Mouse (Mus musculus) intestine, embryonic 16.5 days (tissue): Measurements from ENCODE around the gene Lnpep. TPM values are rescaled to one million over a fixed set of nuclear protein-coding genes. Genes with fewer than 3 reads are reported as not detected.

ENCODE experiments used
- ATAC-seq: fragments of 200-750 bp; cut with Nextera tagmentation; 2 replicates; pipeline ENCODE4 v1.8.0; 2017; ENCODE audit warnings: moderate TSS enrichment, moderate library complexity
- H3K27ac ChIP-seq: fragments of 300-500 bp; sonication (generic); 2 replicates; pipeline ENCODE4 v1.5.1; 2014; ENCODE audit warnings: mild to moderate bottlenecking, low read length
- H3K27me3 ChIP-seq: fragments of 300-500 bp; sonication (generic); replicated peaks from 2 replicates; pipeline ENCODE4 v1.6.1; 2014; ENCODE audit warnings: low read length, control low read depth, mixed read lengths; ENCODE audit not compliant: control insufficient read depth, insufficient read depth
- H3K36me3 ChIP-seq: fragments of 300-500 bp; sonication (generic); 2 replicates; pipeline ENCODE4 v1.6.1; 2014; ENCODE audit warnings: low read length, control low read depth; ENCODE audit not compliant: control insufficient read depth, insufficient read depth
- H3K4me1 ChIP-seq: fragments of 300-500 bp; sonication (generic); 2 replicates; pipeline ENCODE4 v1.6.1; 2014; ENCODE audit warnings: low read length, control low read depth, mixed read lengths; ENCODE audit not compliant: control insufficient read depth, insufficient read depth
- H3K4me2 ChIP-seq: fragments of 300-500 bp; sonication (generic); 2 replicates; pipeline ENCODE4 v1.6.1; 2014; ENCODE audit warnings: low read depth, low read length, control low read depth
- H3K4me3 ChIP-seq: fragments of 300-500 bp; sonication (generic); 2 replicates; pipeline ENCODE4 v1.5.1; 2014; ENCODE audit warnings: mild to moderate bottlenecking, low read length
- H3K9ac ChIP-seq: fragments of 300-500 bp; sonication (generic); 2 replicates; pipeline ENCODE4 v1.6.1; 2014; ENCODE audit warnings: low read depth, low read length
- H3K9me3 ChIP-seq: fragments of 300-500 bp; sonication (generic); 2 replicates; pipeline ENCODE4 v1.6.1; 2016; ENCODE audit warnings: low read length, control low read depth; ENCODE audit not compliant: control insufficient read depth
- WGBS: fragments of 180-500 bp; shearing (Covaris S2); extraction: QIAGEN DNeasy Blood & Tissue Kit; methylation state at CpG from one replicate; pipeline ENCODE4 v1.1.7; 2014; 5-methylcytosine and 5-hydroxymethylcytosine counted together
- polyA plus RNA-seq: library from polyadenylated mRNA; unstranded; fragments of >200 nt; fragmentation: Nextera tagmentation; extraction: Ambion mirVana; gene quantifications from 2 replicates; pipeline ENCODE4 v1.2.1, GENCODE M21; 2015

Gene Lnpep
- polyA plus RNA-seq = 5.9 and 6.2 TPM in 2 replicates

DNA sequence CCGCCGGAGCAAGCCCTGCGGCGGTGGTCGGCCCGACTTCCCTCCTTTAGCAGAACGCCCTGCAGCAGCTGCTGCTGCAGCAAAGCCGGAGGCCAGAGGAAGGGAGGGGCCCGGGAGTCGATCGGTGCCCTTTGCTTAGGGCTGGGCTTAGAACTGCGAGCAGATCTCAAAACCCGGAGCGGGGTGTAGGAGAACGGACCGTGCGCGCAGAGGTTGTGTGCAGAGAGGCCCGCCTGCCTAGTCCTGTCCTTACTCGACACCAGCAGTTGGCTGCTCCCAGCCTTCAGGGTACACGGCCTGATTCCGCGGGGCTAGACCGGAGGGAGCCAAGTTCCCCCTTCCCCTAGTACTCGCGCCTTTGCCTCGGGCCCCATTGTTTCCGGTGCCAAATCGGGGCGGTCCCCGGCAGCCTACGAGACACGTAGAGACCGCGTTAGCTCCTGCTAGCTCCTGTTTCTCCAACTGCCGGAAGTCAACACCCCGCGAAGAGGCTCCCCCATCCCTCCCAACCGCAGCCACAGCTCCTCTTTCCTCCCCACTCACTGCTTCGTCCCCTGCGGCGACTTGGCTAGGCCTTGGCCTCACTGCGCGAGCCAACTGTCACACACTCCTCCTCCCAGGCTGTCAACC lies at the start of gene Lnpep:
Gene Lnpep (minus strand): TSS at position 94 of the 630 bp plus-strand sequence.
- Histone ChIP-seq H3K4me2 (peak within 1 kb of the TSS; percentile 82), H3K4me3 (peak within 1 kb of the TSS; percentile 67), H3K36me3 (no peaks in the 10 kb centered on the region), H3K27ac (peak within 1 kb of the TSS; percentile 99), H3K9me3 (no peaks in the 10 kb centered on the region), H3K27me3 (no peaks in the 10 kb centered on the region), H3K9ac (peak within 1 kb of the TSS; percentile 80), H3K4me1 (peaks cover 7% of the 10 kb centered on the region; the same call in 1 of the 2 replicates)
- ATAC-seq = peak; percentile 95
- WGBS = under 1% methylated on average over 43 of the region's 44 CpGs

DNA sequence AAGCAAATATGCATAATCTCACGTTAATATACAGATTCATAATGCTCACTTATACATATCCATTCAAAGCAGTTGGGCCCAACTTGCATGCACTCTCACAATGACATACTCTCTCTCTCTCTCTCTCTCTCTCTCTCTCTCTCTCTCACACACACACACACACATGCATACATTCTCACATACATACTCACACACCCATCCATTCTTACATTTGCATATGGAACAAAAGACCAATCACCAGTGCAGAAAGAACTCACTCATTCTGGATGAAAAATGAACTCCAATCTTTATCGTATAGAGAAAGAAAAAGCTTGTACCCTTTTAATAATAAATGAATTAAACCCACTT lies 31.0 kb upstream of the Lnpep start:
- Histone ChIP-seq H3K36me3 (no peaks in the 10 kb centered on the region), H3K4me3 (no peak overlapping the region), H3K27ac (no peak overlapping the region), H3K27me3 (no peaks in the 10 kb centered on the region), H3K4me1 (no peaks in the 10 kb centered on the region), H3K9me3 (no peaks in the 10 kb centered on the region), H3K4me2 (no peak overlapping the region), H3K9ac (no peak overlapping the region)
- WGBS = 34% methylated on average over 2 of the region's 2 CpGs
- ATAC-seq = no peak

DNA sequence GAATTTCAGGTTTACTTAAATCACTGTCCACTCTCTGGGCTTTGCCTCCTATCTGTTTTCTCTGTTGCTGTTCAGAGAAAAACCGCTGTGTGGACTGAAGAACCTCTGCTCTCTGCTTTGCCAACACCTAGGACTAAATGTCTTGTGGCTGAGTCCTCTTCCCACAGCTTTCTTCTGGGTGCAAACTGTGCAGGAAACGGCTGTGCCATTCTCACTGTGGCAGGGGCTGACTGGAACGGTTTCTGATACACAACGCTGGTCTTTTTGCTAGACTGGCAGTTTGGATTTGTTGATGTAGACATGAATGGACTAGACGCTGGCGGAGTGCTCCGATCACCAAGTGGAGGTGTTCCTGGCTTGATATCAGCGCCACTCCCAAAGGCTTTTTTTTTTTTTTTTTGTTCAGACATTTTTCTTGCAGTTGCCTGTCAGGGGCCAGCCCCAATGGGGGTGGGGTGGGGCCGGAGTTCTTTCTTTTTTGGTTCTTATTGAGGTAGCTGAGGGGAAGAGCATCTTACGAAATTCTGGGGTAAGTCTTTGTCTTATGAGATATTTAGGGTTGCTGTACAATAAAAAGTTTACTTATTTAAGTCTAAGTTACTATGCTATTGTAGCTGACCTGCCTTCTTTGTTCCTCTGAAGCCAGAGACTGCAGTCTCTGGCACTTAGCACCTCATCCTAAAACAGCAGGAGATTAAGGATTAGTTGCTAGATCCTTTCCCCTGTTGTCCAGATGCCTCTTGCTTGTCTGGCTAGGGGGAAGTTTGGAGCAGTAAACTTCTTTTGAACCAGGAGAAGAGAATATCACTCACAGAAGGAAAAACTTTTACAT lies 30.4 kb upstream of the Lnpep start:
- no peaks in the 10 kb centered on the region for H3K27me3 ChIP-seq
- no peaks in the 10 kb centered on the region for H3K4me1 ChIP-seq
- no peak overlapping the region for H3K27ac ChIP-seq
- H3K9ac ChIP-seq = no peak overlapping the region
- no peak overlapping the region for H3K4me3 ChIP-seq
- no peaks in the 10 kb centered on the region for H3K9me3 ChIP-seq
- ATAC-seq = no peak
- no peaks in the 10 kb centered on the region for H3K36me3 ChIP-seq
- no peak overlapping the region for H3K4me2 ChIP-seq
- WGBS = 20% methylated on average over 10 of the region's 10 CpGs

GRCm38 (mm10) chr17:17652570-17652969 lies 27.7 kb upstream of the Lnpep start:
- H3K36me3 ChIP-seq = no peaks in the 10 kb centered on the region
- H3K9ac ChIP-seq = no peak overlapping the region
- H3K4me3 ChIP-seq = no peak overlapping the region
- 81% methylated on average over 4 of the region's 4 CpGs for WGBS
- no peaks in the 10 kb centered on the region for H3K4me1 ChIP-seq
- ATAC-seq = no peak
- no peak overlapping the region for H3K4me2 ChIP-seq
- no peak overlapping the region for H3K27ac ChIP-seq
- H3K27me3 ChIP-seq = no peaks in the 10 kb centered on the region
- H3K9me3 ChIP-seq = no peaks in the 10 kb centered on the region

- no peaks in the 10 kb centered on the region for H3K36me3 ChIP-seq
- ATAC-seq = peak; percentile 50; the same call in 1 of the 2 replicates
- H3K27me3 ChIP-seq = no peaks in the 10 kb centered on the region
- no peak overlapping the region for H3K27ac ChIP-seq
- 4% methylated on average over 3 of the region's 3 CpGs for WGBS
- H3K9ac ChIP-seq = no peak overlapping the region
- H3K4me1 ChIP-seq = no peaks in the 10 kb centered on the region
- H3K4me3 ChIP-seq = no peak overlapping the region
- H3K4me2 ChIP-seq = no peak overlapping the region
- no peaks in the 10 kb centered on the region for H3K9me3 ChIP-seq
Observed at GRCm38 (mm10) chr17:17645738-17646137, 20.9 kb upstream of the Lnpep start.

- no peak for ATAC-seq
- H3K27me3 ChIP-seq = no peaks in the 10 kb centered on the region
- 81% methylated on average over 3 of the region's 3 CpGs for WGBS
Observed at GRCm38 (mm10) chr17:17637387-17637786, 12.5 kb upstream of the Lnpep start.

DNA sequence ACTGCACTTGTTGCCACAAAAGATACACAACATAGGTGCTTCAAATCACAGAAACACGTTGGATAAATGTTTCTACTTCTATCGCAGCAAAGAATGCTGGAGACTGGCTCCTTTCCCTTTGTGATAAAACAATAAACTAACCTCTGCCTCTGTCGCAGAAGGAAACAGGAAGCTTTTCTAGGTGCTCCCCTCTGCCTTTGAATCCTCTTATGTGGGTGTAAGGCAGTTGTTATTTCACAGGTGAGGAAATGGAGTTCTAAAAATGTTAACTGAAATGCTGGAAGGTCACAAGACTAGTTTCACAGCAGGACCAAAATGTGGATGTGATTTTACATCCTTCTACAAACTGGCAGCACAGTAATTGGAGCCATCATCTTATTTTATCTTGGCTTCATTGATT lies 11.3 kb upstream of the Lnpep start:
- Histone ChIP-seq H3K9me3 (no peaks in the 10 kb centered on the region), H3K9ac (no peak overlapping the region), H3K4me2 (no peak overlapping the region), H3K4me1 (no peaks in the 10 kb centered on the region), H3K27me3 (no peaks in the 10 kb centered on the region), H3K36me3 (no peaks in the 10 kb centered on the region), H3K27ac (no peak overlapping the region), H3K4me3 (no peak overlapping the region)
- 23% methylated on average over 3 of the region's 3 CpGs for WGBS
- ATAC-seq = no peak

More at GRCm38 (mm10) chr17:17637387-17637786, 12.5 kb upstream of the Lnpep start:
- Histone ChIP-seq H3K9me3 (no peaks in the 10 kb centered on the region), H3K27ac (no peak overlapping the region), H3K4me3 (no peak overlapping the region), H3K4me1 (no peaks in the 10 kb centered on the region), H3K9ac (no peak overlapping the region), H3K4me2 (no peak overlapping the region), H3K36me3 (no peaks in the 10 kb centered on the region)

- ATAC-seq = no peak
- Histone ChIP-seq H3K36me3 (no peaks in the 10 kb centered on the region), H3K9ac (no peak overlapping the region), H3K27ac (no peak overlapping the region), H3K9me3 (no peaks in the 10 kb centered on the region), H3K4me2 (no peak overlapping the region), H3K4me3 (no peak overlapping the region), H3K4me1 (no peaks in the 10 kb centered on the region), H3K27me3 (no peaks in the 10 kb centered on the region)
- 78% methylated on average over 2 of the region's 2 CpGs for whole genome bisulfite sequencing
Observed at GRCm38 (mm10) chr17:17634033-17634432, 9.2 kb upstream of the Lnpep start.

DNA sequence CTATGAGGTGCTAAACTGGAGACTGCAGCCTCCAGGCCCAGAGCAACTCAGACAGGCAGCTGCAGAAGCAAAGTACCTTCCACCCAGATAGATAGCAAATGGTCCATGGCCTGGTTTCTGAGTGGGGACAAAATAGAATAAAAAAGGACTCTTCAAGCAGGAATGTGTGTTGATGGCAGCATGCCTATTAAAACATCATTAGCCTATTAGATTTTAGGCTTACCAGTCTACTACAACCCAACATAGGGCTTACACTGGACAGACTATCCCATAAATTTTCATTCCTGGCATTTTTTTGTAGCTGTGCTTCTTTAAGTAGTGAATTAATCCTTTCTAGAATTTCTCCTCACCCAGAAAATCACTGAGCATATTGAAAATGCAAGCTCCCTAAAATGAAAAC lies 7.1 kb upstream of the Lnpep start:
- Histone ChIP-seq H3K27me3 (no peaks in the 10 kb centered on the region), H3K4me1 (no peaks in the 10 kb centered on the region), H3K9me3 (no peaks in the 10 kb centered on the region), H3K4me3 (no peak overlapping the region), H3K4me2 (no peak overlapping the region), H3K9ac (no peak overlapping the region), H3K36me3 (no peaks in the 10 kb centered on the region), H3K27ac (no peak overlapping the region)
- ATAC-seq = no peak
